Mouse (Mus musculus) MEL (cell line): ENCODE results near the gene Arhgap45. TPM values are rescaled to one million over a fixed set of nuclear protein-coding genes. Genes with fewer than 3 reads are reported as not detected.

Experiments used
- DNase-seq: peaks from one replicate; pipeline ENCODE4 v3.0.0; 2011; ENCODE audit warnings: low read depth, low spot score
- H3K27ac ChIP-seq: 2 replicates; pipeline ENCODE4 v1.5.1; 2012; ENCODE audit warnings: low read depth, mild to moderate bottlenecking, control low read depth, low read length, moderate library complexity; ENCODE audit not compliant: control insufficient read depth
- H3K27me3 ChIP-seq, 2 experiments: fragments of 150-350 bp in 1 of 2; sonication (generic) in 1 of 2; 2 replicates each; pipeline ENCODE4 v1.6.1; 2012; ENCODE audit warnings: low read length in 2 of 2, mild to moderate bottlenecking in 2 of 2, improper control_type of control experiment in 1 of 2, moderate library complexity in 1 of 2; ENCODE audit not compliant: insufficient read depth in 2 of 2, control insufficient read depth in 1 of 2
- H3K36me3 ChIP-seq, 2 experiments: 2 replicates each; pipeline ENCODE4 v1.6.1; 2012 to 2014; ENCODE audit warnings: low read length in 2 of 2, improper control_type of control experiment in 1 of 2, inconsistent platforms in 1 of 2, mild to moderate bottlenecking in 1 of 2; ENCODE audit not compliant: insufficient read depth in 2 of 2, control insufficient read depth in 1 of 2
- H3K4me1 ChIP-seq, 2 experiments: fragments of 150-350 bp in 1 of 2; sonication (generic) in 1 of 2; 2 replicates each; pipeline ENCODE4 v1.6.1; 2012; ENCODE audit warnings: low read length in 2 of 2, improper control_type of control experiment in 1 of 2, mild to moderate bottlenecking in 1 of 2; ENCODE audit not compliant: insufficient read depth in 2 of 2, control insufficient read depth in 1 of 2
- H3K4me3 ChIP-seq, 2 experiments: fragments of 150-350 bp in 1 of 2; sonication (generic) in 1 of 2; 2 replicates each; pipeline ENCODE4 v1.5.1; 2012; ENCODE audit warnings: low read depth in 2 of 2, low read length in 2 of 2, mild to moderate bottlenecking in 2 of 2, moderate library complexity in 2 of 2, control low read depth in 1 of 2, improper control_type of control experiment in 1 of 2; ENCODE audit not compliant: control insufficient read depth in 1 of 2, insufficient read depth in 1 of 2
- H3K79me2 ChIP-seq: 2 replicates; pipeline ENCODE4 v1.6.1; 2012; ENCODE audit warnings: mild to moderate bottlenecking, low read length, moderate library complexity; ENCODE audit not compliant: control insufficient read depth, poor library complexity, insufficient read depth
- H3K9ac ChIP-seq: 2 replicates; pipeline ENCODE4 v1.6.1; 2012; ENCODE audit warnings: low read depth, mild to moderate bottlenecking, control low read depth, low read length, moderate library complexity; ENCODE audit not compliant: control insufficient read depth, poor library complexity, severe bottlenecking
- H3K9me3 ChIP-seq: fragments of 150-350 bp; sonication (generic); replicated peaks from 2 replicates; pipeline ENCODE4 v1.6.1; 2012; ENCODE audit warnings: mild to moderate bottlenecking, low read length, improper control_type of control experiment, moderate library complexity; ENCODE audit not compliant: insufficient read depth
- BHLHE40 ChIP-seq: IDR thresholded peaks from 2 replicates; pipeline ENCODE4 v1.6.1; 2012; ENCODE audit warnings: low read depth, mild to moderate bottlenecking, inconsistent platforms, low read length, improper control_type of control experiment, borderline replicate concordance
- CHD1 ChIP-seq: IDR thresholded peaks from 2 replicates; pipeline ENCODE4 v1.6.1; 2012; ENCODE audit warnings: low read depth, mild to moderate bottlenecking, inconsistent platforms, low read length, improper control_type of control experiment
- CHD2 ChIP-seq: IDR thresholded peaks from 2 replicates; pipeline ENCODE4 v1.6.1; 2011; ENCODE audit warnings: low read length, improper control_type of control experiment
- CTCF ChIP-seq, 3 experiments: IDR thresholded peaks in 2 of 3; conservative IDR thresholded peaks in 1 of 3; 2 replicates each; pipeline ENCODE4 v1.5.1; 2011 to 2012; ENCODE audit warnings: low read length in 3 of 3, low read depth in 2 of 3, mild to moderate bottlenecking in 2 of 3, improper control_type of control experiment in 1 of 3, inconsistent platforms in 1 of 3, mixed read lengths in 1 of 3, moderate library complexity in 1 of 3; ENCODE audit not compliant: control insufficient read depth in 1 of 3, insufficient read depth in 1 of 3, poor library complexity in 1 of 3, severe bottlenecking in 1 of 3
- ELF1 ChIP-seq: IDR thresholded peaks from 2 replicates; pipeline ENCODE4 v1.6.1; 2014; ENCODE audit warnings: low read depth, mild to moderate bottlenecking, inconsistent platforms, low read length, improper control_type of control experiment, moderate library complexity
- EP300 ChIP-seq, 2 experiments: IDR thresholded peaks; 2 replicates each; pipeline ENCODE4 v1.6.1; 2011; ENCODE audit warnings: improper control_type of control experiment in 2 of 2, low read length in 2 of 2, low read depth in 1 of 2, mild to moderate bottlenecking in 1 of 2
- ETS1 ChIP-seq: IDR thresholded peaks from 2 replicates; pipeline ENCODE4 v1.6.1; 2012; ENCODE audit warnings: low read depth, mild to moderate bottlenecking, inconsistent platforms, low read length, improper control_type of control experiment, moderate library complexity
- GABPA ChIP-seq: IDR thresholded peaks from 2 replicates; pipeline ENCODE4 v1.6.1; 2012; ENCODE audit warnings: low read depth, mild to moderate bottlenecking, inconsistent platforms, low read length, improper control_type of control experiment, moderate library complexity
- HCFC1 ChIP-seq: IDR thresholded peaks from 2 replicates; pipeline ENCODE4 v1.6.1; 2012; ENCODE audit warnings: low read depth, mild to moderate bottlenecking, inconsistent platforms, low read length, improper control_type of control experiment, moderate library complexity
- JUND ChIP-seq: IDR thresholded peaks from 2 replicates; pipeline ENCODE4 v1.6.1; 2011; ENCODE audit warnings: low read depth, mild to moderate bottlenecking, improper control_type of control experiment, low read length
- KAT2A ChIP-seq: conservative IDR thresholded peaks from 2 replicates; pipeline ENCODE4 v1.6.1; 2012; ENCODE audit warnings: low read depth, low read length, improper control_type of control experiment, inconsistent platforms
- MAFK ChIP-seq: IDR thresholded peaks from 2 replicates; pipeline ENCODE4 v1.6.1; 2011; ENCODE audit warnings: low read depth, mild to moderate bottlenecking, low read length, improper control_type of control experiment, borderline replicate concordance
- MAX ChIP-seq: IDR thresholded peaks from 2 replicates; pipeline ENCODE4 v1.6.1; 2011; ENCODE audit warnings: low read length, improper control_type of control experiment
- MAZ ChIP-seq: IDR thresholded peaks from 2 replicates; pipeline ENCODE4 v1.6.1; 2012; ENCODE audit warnings: low read depth, mild to moderate bottlenecking, inconsistent platforms, low read length, improper control_type of control experiment
- MEF2A ChIP-seq: IDR thresholded peaks from 2 replicates; pipeline ENCODE4 v1.6.1; 2014; ENCODE audit warnings: low read depth, mild to moderate bottlenecking, inconsistent platforms, low read length, improper control_type of control experiment; ENCODE audit not compliant: poor library complexity, insufficient replicate concordance, severe bottlenecking; ENCODE audit errors: extremely low read depth
- MXI1 ChIP-seq: IDR thresholded peaks from 2 replicates; pipeline ENCODE4 v1.6.1; 2011; ENCODE audit warnings: mild to moderate bottlenecking, low read depth, low read length, improper control_type of control experiment
- MYC ChIP-seq: IDR thresholded peaks from 2 replicates; pipeline ENCODE4 v1.6.1; 2011; ENCODE audit warnings: low read depth, mild to moderate bottlenecking, low read length, improper control_type of control experiment, moderate library complexity
- NELFE ChIP-seq: IDR thresholded peaks from 2 replicates; pipeline ENCODE4 v1.6.1; 2011; ENCODE audit warnings: low read depth, low read length, improper control_type of control experiment
- NRF1 ChIP-seq: IDR thresholded peaks from 2 replicates; pipeline ENCODE4 v1.6.1; 2014; ENCODE audit warnings: low read depth, mild to moderate bottlenecking, inconsistent platforms, low read length, improper control_type of control experiment, moderate library complexity; ENCODE audit not compliant: poor library complexity, insufficient read depth, severe bottlenecking
- POLR2A ChIP-seq, 2 experiments: IDR thresholded peaks; 2 replicates each; pipeline ENCODE4 v1.6.1; 2011 to 2012; ENCODE audit warnings: low read length in 2 of 2, mild to moderate bottlenecking in 2 of 2, control low read depth in 1 of 2, improper control_type of control experiment in 1 of 2, low read depth in 1 of 2, moderate library complexity in 1 of 2; ENCODE audit not compliant: control insufficient read depth in 1 of 2, insufficient read depth in 1 of 2, poor library complexity in 1 of 2
- POLR2AphosphoS2 ChIP-seq: IDR thresholded peaks from 2 replicates; pipeline ENCODE4 v1.6.1; 2011; ENCODE audit warnings: low read length, improper control_type of control experiment
- POLR2AphosphoS5 ChIP-seq: IDR thresholded peaks from 2 replicates; pipeline ENCODE4 v1.6.1; 2012; ENCODE audit warnings: low read depth, borderline replicate concordance, mild to moderate bottlenecking, inconsistent platforms, low read length, moderate library complexity, mixed read lengths
- RAD21 ChIP-seq: IDR thresholded peaks from 2 replicates; pipeline ENCODE4 v1.6.1; 2011; ENCODE audit warnings: mild to moderate bottlenecking, low read depth, low read length, improper control_type of control experiment
- RCOR1 ChIP-seq: IDR thresholded peaks from 2 replicates; pipeline ENCODE4 v1.6.1; 2012; ENCODE audit warnings: low read depth, mild to moderate bottlenecking, inconsistent platforms, low read length, improper control_type of control experiment
- SIN3A ChIP-seq: IDR thresholded peaks from 2 replicates; pipeline ENCODE4 v1.6.1; 2012; ENCODE audit warnings: low read length, improper control_type of control experiment, inconsistent platforms
- SMC3 ChIP-seq: IDR thresholded peaks from 2 replicates; pipeline ENCODE4 v1.6.1; 2011; ENCODE audit warnings: low read depth, low read length, improper control_type of control experiment
- TAL1 ChIP-seq: IDR thresholded peaks from 2 replicates; pipeline ENCODE4 v1.6.1; 2012; ENCODE audit warnings: mild to moderate bottlenecking, inconsistent platforms, low read length, moderate library complexity, mixed read lengths
- TBP ChIP-seq: IDR thresholded peaks from 2 replicates; pipeline ENCODE4 v1.8.0; 2011; ENCODE audit warnings: low read depth, low read length, improper control_type of control experiment
- TCF12 ChIP-seq: IDR thresholded peaks from 2 replicates; pipeline ENCODE4 v1.6.1; 2014; ENCODE audit warnings: low read depth, mild to moderate bottlenecking, inconsistent platforms, low read length, improper control_type of control experiment, moderate library complexity
- UBTF ChIP-seq: IDR thresholded peaks from 2 replicates; pipeline ENCODE4 v1.6.1; 2012; ENCODE audit warnings: low read depth, mild to moderate bottlenecking, inconsistent platforms, low read length, improper control_type of control experiment, moderate library complexity, borderline replicate concordance; ENCODE audit not compliant: insufficient read depth
- USF1 ChIP-seq: IDR thresholded peaks from 2 replicates; pipeline ENCODE4 v1.6.1; 2014; ENCODE audit warnings: low read depth, mild to moderate bottlenecking, inconsistent platforms, low read length, improper control_type of control experiment, moderate library complexity
- USF2 ChIP-seq, 2 experiments: IDR thresholded peaks; 2 replicates each; pipeline ENCODE4 v1.6.1; 2011 to 2012; ENCODE audit warnings: improper control_type of control experiment in 2 of 2, low read length in 2 of 2, borderline replicate concordance in 1 of 2, inconsistent platforms in 1 of 2, low read depth in 1 of 2, mild to moderate bottlenecking in 1 of 2; ENCODE audit not compliant: insufficient read depth in 1 of 2
- ZC3H11A ChIP-seq: IDR thresholded peaks from 2 replicates; pipeline ENCODE4 v1.6.1; 2012; ENCODE audit warnings: low read depth, mild to moderate bottlenecking, inconsistent platforms, low read length, improper control_type of control experiment
- ZKSCAN1 ChIP-seq: IDR thresholded peaks from 2 replicates; pipeline ENCODE4 v1.6.1; 2012; ENCODE audit warnings: low read depth, mild to moderate bottlenecking, inconsistent platforms, low read length, improper control_type of control experiment, moderate library complexity
- ZMIZ1 ChIP-seq: IDR thresholded peaks from 2 replicates; pipeline ENCODE4 v1.6.1; 2012; ENCODE audit warnings: low read depth, mild to moderate bottlenecking, inconsistent platforms, low read length, improper control_type of control experiment, moderate library complexity
- ZNF384 ChIP-seq: IDR thresholded peaks from 2 replicates; pipeline ENCODE4 v1.6.1; 2012; ENCODE audit warnings: low read depth, mild to moderate bottlenecking, inconsistent platforms, low read length, improper control_type of control experiment
- polyA plus RNA-seq, 2 experiments: library from polyadenylated mRNA; stranded (reverse) in 1 of 2; unstranded in 1 of 2; fragments of >175 nt in 1 of 2; fragments of >200 nt in 1 of 2; gene quantifications; 2 replicates each; pipeline versions ENCODE4 v1.2.1 to v1.2.4; 2012; ENCODE audit warnings: low replicate concordance in 2 of 2, low read depth in 1 of 2; ENCODE audit not compliant: insufficient read length in 2 of 2, insufficient read depth in 1 of 2, missing spikeins in 1 of 2
- total RNA-seq: library from RNA; depleted of rRNA; stranded (reverse); fragments of 300-350 nt; gene quantifications from 2 replicates; pipeline ENCODE4 v1.2.3, GENCODE M21; 2012

Gene Arhgap45
- total and polyA plus RNA-seq, 3 experiments = 26.2 to 53.6 TPM; not detected in 1

GRCm38 (mm10) chr10:79996272-79997033 lies 20.0 kb upstream of the Arhgap45 start, which contains the start of gene Abca7:
Gene Abca7, plus strand, starts transcription at chr10:79996494.
- H3K27ac ChIP-seq = peak within 1 kb of the TSS; percentile 93
- peaks cover 14 to 26% of the 10 kb centered on the region in 2 experiments for H3K4me1 ChIP-seq
- H3K27me3 ChIP-seq = no peaks in the 10 kb centered on the region
- H3K9me3 ChIP-seq = no peaks in the 10 kb centered on the region
- H3K36me3 ChIP-seq = peaks cover 0 to 17% of the 10 kb centered on the region in 2 experiments; a peak in 2 of 4 replicates
- DNase-seq = peak; percentile 98
- peak within 1 kb of the TSS; percentile 86 for H3K9ac ChIP-seq
- H3K79me2 ChIP-seq = peaks cover 5% of the 10 kb centered on the region; the same call in 1 of the 2 replicates
- H3K4me3 ChIP-seq = peak within 1 kb of the TSS; percentile 73 to 88
- no peak for TF ChIP-seq USF1
- no peak for TF ChIP-seq ZC3H11A
- no peak for TF ChIP-seq USF2 (IDR thresholded peaks at IDR 0.05; ENCODE audit: borderline replicate concordance in 1 of 2, insufficient read depth in 1 of 2, low read depth in 1 of 2, low read length in 2 of 2)
- peak; percentile 97 for TF ChIP-seq SIN3A
- no peak for TF ChIP-seq MEF2A
- no peak; a peak in 1 of 4 replicates for TF ChIP-seq EP300 (IDR thresholded peaks at IDR 0.05; ENCODE audit: low read depth in 1 of 2, low read length in 2 of 2)
- TF ChIP-seq POLR2AphosphoS5 = no peak
- TF ChIP-seq CHD2 = peak; percentile 51
- TF ChIP-seq MXI1 = no peak
- 0 out of 2 replicates have a peak, but pooled peaks have one; percentile 11 for TF ChIP-seq JUND
- no peak for TF ChIP-seq GABPA
- no peak for TF ChIP-seq MYC
- no peak for TF ChIP-seq ZNF384
- TF ChIP-seq MAFK = no peak
- TF ChIP-seq CHD1 = 0 out of 2 replicates have a peak, but pooled peaks have one; percentile 52
- TF ChIP-seq TBP = peak; percentile 75
- no peak for TF ChIP-seq RCOR1
- no peak for TF ChIP-seq BHLHE40
- no peak for TF ChIP-seq ZKSCAN1
- no peak for TF ChIP-seq TAL1
- TF ChIP-seq CTCF (IDR thresholded peaks at IDR 0.05 in 2 of 3, conservative IDR thresholded peaks at IDR 0.05 in 1 of 3; ENCODE audit: control insufficient read depth in 1 of 3, insufficient read depth in 1 of 3, low read depth in 2 of 3, low read length in 3 of 3, poor library complexity in 1 of 3, severe bottlenecking in 1 of 3) = no peak
- no peak; the same call in 1 of the 2 replicates for TF ChIP-seq MAZ
- TF ChIP-seq HCFC1 = peak; percentile 78
- TF ChIP-seq ETS1 = no peak
- TF ChIP-seq NELFE = peak; percentile 59
- TF ChIP-seq KAT2A = no peak
- TF ChIP-seq POLR2AphosphoS2 = no peak
- TF ChIP-seq NRF1 = no peak
- peak in 1 of 2 experiments; percentile 43; a peak in 2 of 4 replicates for TF ChIP-seq POLR2A (IDR thresholded peaks at IDR 0.05; ENCODE audit: control insufficient read depth in 1 of 2, insufficient read depth in 1 of 2, low read depth in 1 of 2, low read length in 2 of 2, poor library complexity in 1 of 2)
- TF ChIP-seq UBTF = no peak
- no peak for TF ChIP-seq SMC3
- TF ChIP-seq MAX = no peak
- no peak for TF ChIP-seq ELF1
- TF ChIP-seq TCF12 = no peak
- TF ChIP-seq ZMIZ1 = no peak; the same call in 1 of the 2 replicates
- TF ChIP-seq RAD21 = no peak
